Mouse (Mus musculus): Measurements from ENCODE around the gene Bola2.

The Bola2 gene

GRCm38 (mm10) chr7:126695210-126695611 lies at the start of gene Bola2:
Bola2 (plus strand) TSS chr7:126695401.
- no peak for DNase-seq (ENCODE audit: extremely low spot score, low read depth, low spot score)

DNA sequence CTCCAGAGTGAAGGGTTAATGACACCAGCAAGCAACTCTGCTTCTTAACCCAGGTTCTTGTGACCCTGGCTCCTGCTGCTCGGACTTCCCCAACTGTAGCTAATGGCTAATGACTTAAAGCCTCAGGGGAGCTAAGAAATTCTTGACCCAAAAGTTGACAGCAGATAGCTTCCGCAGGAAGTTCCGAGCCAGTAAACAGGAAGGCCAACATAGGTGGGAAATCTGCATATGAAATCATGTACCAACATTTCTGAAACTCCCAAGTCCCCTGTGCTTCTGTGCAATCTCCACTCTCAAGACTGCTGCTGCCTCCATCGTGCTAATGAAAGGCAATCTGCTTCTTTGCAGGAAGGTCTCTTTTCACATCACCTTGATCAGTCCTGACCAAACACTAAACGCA lies 49.5 kb upstream of the Bola2 start:
- no peak for DNase-seq (ENCODE audit: extremely low spot score, low read depth, low spot score)

- DNase-seq (ENCODE audit: extremely low spot score, low read depth, low spot score) = no peak
Measured at GRCm38 (mm10) chr7:126648486-126648885, 46.7 kb upstream of the Bola2 start.

DNA sequence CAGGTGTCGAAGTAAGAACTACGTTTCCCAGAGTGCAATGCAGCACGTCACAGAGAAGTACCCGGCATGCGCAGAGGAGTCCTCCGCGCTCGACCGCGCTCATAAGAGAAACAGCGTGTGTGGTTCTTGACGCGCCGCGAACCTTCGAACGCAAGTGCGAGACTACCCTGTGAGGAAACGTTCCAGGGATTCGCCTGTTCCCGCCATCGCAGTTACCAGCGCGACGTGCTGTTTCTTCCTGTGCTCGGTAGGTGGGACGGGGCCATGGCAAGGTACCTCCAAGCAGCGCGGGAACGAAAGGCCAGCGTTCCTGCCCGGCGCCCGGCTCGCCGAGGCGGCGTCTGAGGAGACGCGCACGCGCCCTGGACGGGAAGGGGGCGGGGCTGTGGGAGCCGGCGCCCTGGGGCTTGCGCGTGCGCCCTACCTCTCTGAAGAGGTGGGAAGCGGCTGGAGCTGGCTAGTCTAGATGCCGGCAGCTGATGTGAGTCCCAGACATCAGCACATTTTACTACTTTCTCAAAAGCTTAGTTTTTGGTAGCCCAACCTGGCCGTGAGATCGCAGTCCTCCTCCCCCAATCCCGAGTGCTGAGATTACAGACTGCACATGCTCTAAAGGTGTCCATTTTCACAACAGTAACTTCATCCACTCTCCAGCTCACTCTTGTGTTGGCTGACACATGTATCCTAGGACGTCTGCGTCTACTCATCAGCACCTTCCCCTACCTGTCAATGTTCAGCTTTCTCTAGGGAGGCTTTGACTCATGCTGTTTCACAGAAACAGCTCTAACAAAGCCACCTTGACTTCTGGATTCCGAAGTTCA lies 45.8 kb upstream of the Bola2 start, which contains the start of gene Sgf29:
TSS of gene Sgf29 (plus strand) at position 79 of the 821 bp plus-strand sequence.
- DNase-seq (ENCODE audit: extremely low spot score, low read depth, low spot score) = peak; percentile 80

- no peak for DNase-seq (ENCODE audit: extremely low spot score, low read depth, low spot score)
Measured at GRCm38 (mm10) chr7:126650852-126651251, 44.3 kb upstream of the Bola2 start.

DNA sequence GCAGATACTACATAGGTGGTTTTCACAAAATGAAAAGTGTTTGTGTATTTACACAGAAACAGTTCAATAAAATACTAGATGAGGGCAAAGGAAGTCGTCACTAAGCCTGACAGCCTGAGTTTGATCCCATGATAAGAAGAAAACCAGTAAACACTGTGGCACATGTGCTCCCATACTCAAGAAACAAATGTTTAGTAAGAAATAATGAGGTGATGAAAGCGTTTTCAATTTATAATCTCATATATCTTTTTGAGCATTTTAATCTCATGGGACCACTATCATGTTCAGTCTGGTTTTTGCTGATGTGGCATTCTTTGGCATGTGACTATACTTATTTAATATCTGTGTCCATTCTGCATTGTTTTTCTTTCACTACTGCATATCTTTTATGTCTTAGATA lies 41.2 kb upstream of the Bola2 start:
- DNase-seq (ENCODE audit: extremely low spot score, low read depth, low spot score) = no peak

- DNase-seq (ENCODE audit: extremely low spot score, low read depth, low spot score) = no peak
Measured at GRCm38 (mm10) chr7:126655695-126656094, 39.5 kb upstream of the Bola2 start.

DNA sequence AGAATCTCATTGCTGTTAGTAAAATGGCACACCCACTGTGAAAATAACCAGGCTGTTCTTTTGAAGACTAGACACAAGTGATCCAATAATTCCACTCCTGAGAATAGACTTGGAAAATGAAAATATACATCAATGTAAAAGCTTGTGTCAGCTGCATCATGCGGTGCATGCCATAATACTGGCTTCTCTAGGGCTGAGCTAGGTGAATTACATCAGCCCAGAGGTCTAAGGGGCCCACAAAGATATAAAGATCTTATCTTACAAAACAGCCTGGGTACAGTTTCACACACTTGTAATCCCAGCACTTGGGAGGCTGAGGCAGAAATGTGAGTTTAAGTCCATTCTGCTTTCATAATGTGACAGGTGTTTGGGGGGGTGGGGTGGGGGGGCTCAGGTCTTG lies 37.7 kb upstream of the Bola2 start:
- DNase-seq (ENCODE audit: extremely low spot score, low read depth, low spot score) = no peak

- no peak for DNase-seq (ENCODE audit: extremely low spot score, low read depth, low spot score)
Measured at GRCm38 (mm10) chr7:126659771-126660170, 35.4 kb upstream of the Bola2 start.

DNA sequence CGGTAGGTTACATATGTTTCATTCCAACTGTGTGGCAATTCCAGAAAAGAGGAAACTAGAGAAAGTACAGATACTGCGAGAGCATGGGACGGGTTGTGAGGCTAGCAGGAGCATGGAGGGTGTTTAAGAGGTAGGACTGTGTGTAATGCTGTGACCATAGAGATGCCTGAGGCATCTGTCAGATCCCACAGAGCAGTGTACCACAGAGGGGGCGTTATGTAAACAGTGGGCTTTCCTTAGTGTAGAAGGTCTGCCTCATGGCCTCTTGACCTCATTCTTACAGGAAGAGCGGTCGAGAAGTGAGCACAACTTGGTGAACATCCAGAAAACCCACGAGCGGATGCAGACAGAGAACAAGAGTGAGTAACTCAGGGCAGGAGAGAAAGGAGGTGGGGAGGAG lies 31.6 kb upstream of the Bola2 start:
- no peak for DNase-seq (ENCODE audit: extremely low spot score, low read depth, low spot score)

- no peak for DNase-seq (ENCODE audit: extremely low spot score, low read depth, low spot score)
Measured at GRCm38 (mm10) chr7:126665269-126665668, 29.9 kb upstream of the Bola2 start.

DNA sequence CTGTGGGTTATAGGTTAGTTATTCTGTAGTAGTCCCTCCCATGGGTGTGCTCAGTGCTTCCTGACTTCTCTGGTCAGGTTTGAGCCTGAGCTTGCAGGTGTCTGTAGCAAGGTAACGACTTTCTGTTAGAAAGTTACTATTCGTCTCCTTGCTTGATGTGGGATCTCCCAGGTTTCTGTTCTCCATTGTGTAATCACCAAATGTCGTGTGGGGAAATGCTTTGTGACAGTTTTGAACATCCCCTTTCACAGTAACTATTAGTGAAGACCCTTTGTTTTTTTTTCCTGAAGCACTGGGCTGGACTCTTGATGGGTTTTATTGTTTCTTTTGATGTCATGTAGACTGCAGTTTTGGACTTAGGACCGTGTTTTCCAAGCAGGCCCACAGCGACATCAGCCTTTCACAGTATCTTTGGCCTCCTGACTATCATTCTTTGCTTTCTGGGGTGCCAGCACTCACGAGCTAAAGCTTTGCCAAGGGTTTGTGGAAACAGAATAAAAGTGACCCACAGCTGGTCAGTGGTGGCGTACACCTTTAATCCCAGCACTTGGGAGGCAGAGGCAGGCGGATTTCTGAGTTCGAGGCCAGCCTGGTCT lies 27.6 kb upstream of the Bola2 start:
- DNase-seq (ENCODE audit: extremely low spot score, low read depth, low spot score) = no peak

DNA sequence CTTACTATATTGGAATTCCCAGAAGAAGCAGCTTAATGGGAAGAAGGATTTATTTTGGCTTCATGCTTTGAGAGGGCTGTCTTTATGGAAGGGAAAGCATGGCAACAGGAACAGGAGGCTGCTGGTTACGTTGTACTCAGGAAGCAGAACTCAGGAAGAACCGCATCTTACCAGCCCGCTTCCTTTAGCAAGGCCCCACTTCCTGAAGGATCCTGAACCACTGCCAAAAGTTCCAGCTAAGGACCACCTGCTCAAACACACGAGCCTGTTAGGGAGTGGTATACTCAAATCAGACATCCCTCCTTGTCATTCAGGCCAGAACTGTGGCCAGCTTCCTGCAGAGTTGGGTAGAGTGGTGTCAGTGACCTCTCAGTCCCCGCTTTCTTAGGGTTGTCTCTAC lies 26.7 kb upstream of the Bola2 start:
- DNase-seq (ENCODE audit: extremely low spot score, low read depth, low spot score) = no peak

DNA sequence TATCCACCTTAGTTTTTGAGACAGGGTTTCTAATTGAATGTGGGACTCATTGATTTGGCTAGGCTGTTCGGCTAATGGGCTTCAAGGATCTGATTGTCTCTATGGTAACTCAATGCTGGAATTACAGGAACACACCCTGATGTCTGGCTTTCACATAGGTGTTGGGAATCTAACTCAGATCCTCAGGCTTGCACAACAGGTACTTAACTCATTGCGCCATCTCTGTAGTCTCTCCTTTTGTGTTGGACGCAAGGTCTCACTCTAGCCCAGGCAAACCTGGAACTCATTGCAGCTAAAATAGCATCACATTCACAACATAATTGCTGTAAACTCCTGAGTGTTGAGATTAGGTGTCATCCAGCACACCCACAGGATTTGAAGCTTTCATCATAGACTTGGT lies 25.0 kb upstream of the Bola2 start:
- no peak for DNase-seq (ENCODE audit: extremely low spot score, low read depth, low spot score)

DNA sequence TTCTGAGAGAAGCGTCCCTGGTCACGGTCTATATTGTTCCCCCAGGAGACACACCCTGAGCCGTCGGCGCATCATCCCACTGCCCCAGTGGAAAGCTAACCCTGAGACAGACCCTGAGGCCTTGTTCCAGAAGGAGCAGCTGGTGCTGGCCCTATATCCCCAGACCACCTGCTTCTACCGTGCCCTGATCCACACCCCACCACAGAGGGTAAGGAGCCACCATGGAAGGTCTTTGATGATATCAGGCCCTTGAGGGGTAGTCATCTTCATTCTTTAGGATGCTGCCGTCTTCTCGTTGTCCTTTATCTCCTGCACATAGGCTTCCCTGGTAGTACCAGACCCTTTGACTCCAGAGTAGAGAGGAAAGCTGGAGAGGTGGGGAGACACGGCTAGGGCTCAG lies 23.1 kb upstream of the Bola2 start:
- DNase-seq (ENCODE audit: extremely low spot score, low read depth, low spot score) = no peak

GRCm38 (mm10) chr7:126675104-126675503 lies 20.1 kb upstream of the Bola2 start:
- DNase-seq (ENCODE audit: extremely low spot score, low read depth, low spot score) = no peak

DNA sequence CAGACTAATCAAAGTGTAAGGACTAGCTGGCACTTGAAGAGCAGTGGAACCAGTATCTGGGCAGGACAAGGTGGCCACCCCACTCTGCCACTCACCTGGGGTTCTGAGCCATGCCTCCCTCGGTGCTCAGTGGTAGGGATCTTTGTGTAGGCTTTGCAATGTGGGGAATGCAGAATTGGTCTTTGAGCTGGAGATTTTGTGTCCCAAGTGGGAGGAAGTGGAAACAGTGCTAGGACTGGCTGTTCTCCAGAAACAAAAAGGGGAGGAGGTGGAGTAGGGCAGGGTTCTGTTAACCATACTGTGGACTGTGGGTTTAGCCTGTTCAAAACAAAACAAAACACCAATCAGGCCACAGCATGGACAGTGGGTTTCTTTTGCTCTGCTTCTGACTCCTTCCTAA lies 19.0 kb upstream of the Bola2 start, which contains the start of gene Sult1a1:
TSS of gene Sult1a1 (minus strand) at position 226 of the 400 bp plus-strand sequence.
- DNase-seq (ENCODE audit: extremely low spot score, low read depth, low spot score) = no peak

DNA sequence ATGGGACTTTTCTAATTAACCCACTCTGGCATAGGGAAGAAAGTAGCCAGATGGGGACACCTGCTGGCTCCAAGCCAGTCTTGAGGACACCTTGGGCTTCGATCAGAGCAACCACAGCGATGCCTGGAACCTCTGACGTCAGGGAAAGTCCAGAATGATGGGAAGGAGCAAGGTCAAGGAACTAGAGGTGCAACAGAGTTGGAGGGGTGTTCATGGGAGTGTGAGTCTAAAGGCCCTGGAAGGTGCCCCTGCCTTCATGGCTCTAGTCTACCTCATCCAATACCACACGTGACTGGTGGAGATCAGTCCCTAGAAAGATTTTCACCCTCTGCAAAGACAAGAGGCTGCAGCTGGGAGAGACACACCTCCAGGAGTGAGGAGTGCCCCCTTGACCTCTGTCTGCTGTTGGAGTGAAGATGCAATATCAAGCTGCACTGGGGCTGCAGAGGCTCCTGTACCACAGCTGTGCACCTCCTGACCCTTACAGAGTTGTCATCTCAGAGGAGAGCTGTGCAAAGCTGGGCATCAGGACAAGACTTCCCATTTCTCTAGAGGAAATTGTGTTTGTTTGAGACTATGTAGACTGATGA lies 18.5 kb upstream of the Bola2 start:
- no peak for DNase-seq (ENCODE audit: extremely low spot score, low read depth, low spot score)

GRCm38 (mm10) chr7:126678545-126679341 lies 16.5 kb upstream of the Bola2 start:
- DNase-seq (ENCODE audit: extremely low spot score, low read depth, low spot score) = no peak

- no peak for DNase-seq (ENCODE audit: extremely low spot score, low read depth, low spot score)
Measured at GRCm38 (mm10) chr7:126679683-126680082, 15.5 kb upstream of the Bola2 start.

DNA sequence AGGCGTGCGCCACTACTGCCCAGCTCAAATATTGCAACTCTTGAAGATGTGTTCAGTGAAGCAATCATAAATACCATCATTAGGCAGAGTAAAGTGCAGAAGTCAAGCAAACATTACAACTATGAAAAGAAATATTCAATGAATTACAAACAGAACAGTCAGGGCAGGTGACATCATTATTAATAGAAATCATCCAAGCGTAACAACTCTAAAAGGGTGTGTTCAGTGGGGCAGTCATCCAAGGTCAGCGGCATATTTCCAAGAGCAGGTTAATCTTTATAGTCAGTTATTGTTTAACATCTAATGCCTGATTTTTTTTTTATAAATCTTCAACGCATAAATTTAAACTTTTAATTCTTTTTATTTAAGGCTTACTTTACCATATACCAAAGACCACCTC lies 14.0 kb upstream of the Bola2 start:
- no peak for DNase-seq (ENCODE audit: extremely low spot score, low read depth, low spot score)

All from hindlimb bud, embryonic 11.5 days (tissue).